Mouse (Mus musculus): ENCODE measurements around the gene Myadml2.
"Not testable (repeated sequence)": the region's sequence is repeated elsewhere in the genome, so short reads cannot be mapped to it uniquely, and the experiment has no call there.

Gene Myadml2

GRCm38 (mm10) chr11:120648001-120648476 is at the start of gene Myadml2:
Myadml2 (minus strand) TSS chr11:120648158.
- no peak for DNase-seq (ENCODE audit: extremely low read depth, low read depth)

GRCm38 (mm10) chr11:120697741-120698140 is 49.8 kb upstream of the Myadml2 start:
- no peak for DNase-seq (ENCODE audit: extremely low read depth, low read depth)

GRCm38 (mm10) chr11:120696568-120696967 is 48.6 kb upstream of the Myadml2 start:
- no peak for DNase-seq (ENCODE audit: extremely low read depth, low read depth)

- DNase-seq (ENCODE audit: extremely low read depth, low read depth): no peak
Measured at GRCm38 (mm10) chr11:120695641-120696040, 47.7 kb upstream of the Myadml2 start.

- DNase-seq (ENCODE audit: extremely low read depth, low read depth): no peak
Measured at GRCm38 (mm10) chr11:120695184-120695583, 47.2 kb upstream of the Myadml2 start.

- DNase-seq (ENCODE audit: extremely low read depth, low read depth): no peak
Measured at GRCm38 (mm10) chr11:120693461-120693860, 45.5 kb upstream of the Myadml2 start.

DNA sequence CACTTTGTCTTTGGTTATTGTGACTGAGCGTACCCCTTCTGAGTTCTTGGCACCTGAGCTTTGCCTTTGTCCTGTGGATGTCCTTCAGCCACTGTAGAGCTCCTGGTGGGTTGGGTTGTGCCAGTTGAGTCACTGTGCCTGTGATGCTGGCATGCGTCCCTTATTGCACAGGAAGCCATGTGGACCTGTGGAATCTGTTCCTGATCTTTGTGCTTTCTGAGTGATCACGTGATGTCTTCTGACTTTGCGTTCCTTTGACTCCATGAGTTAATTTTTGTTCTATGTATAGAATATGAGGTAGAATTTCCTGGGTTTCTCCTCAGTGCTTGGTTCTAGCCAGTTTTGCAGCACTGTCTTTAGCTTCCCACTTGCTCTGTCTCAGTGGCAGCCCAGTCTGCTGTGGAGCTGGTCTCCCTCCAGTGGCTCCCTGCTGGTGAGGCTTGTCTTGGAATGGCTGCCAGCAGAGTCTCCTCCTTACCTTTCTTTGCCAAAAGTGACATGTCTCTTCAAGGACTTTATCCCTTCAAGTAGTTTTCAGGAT is 44.6 kb upstream of the Myadml2 start:
- no peak for DNase-seq (ENCODE audit: extremely low read depth, low read depth)

GRCm38 (mm10) chr11:120689365-120689764 is 41.4 kb upstream of the Myadml2 start:
- no peak for DNase-seq (ENCODE audit: extremely low read depth, low read depth)

- DNase-seq (ENCODE audit: extremely low read depth, low read depth): no peak
Measured at GRCm38 (mm10) chr11:120686650-120687272, 38.8 kb upstream of the Myadml2 start.

DNA sequence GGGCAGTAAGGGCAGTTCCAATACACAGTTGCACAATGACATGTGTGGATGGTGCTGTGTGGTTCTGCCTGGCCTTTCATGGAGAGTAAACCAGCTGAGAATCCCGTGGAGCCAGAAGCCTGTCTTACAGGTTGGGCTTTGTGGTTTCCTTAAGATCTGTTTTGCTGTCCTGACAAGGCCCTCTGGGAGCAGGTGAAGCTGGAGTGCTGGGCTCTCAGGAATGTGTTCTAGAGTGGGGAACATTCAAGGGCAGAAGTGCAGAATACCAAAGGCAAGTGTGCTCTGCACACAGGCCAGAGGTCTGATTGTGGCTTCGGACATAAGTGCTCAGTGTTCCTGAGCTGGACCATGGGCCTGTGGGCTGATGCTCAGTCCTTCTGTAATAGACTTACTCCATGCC is 36.7 kb upstream of the Myadml2 start:
- DNase-seq (ENCODE audit: extremely low read depth, low read depth): no peak

DNA sequence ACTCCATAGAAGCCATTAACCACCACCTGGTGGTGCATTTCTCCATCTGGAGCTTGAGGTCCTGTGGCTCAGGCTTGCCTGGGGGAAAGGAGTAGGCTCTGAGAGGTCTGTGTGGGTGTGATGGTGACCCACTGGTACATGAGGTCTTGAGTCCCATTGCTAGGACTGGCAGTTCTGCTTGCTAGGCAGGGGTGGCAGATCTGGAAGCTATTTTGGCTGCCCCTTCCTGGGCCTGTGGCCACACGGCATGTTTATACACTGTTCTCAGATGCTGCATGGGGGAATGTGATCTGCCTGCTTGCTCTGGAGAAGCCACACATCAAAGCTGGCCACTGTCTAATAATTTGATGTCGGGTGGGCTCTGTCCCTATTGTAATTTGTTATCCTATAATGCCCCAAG is 36.1 kb upstream of the Myadml2 start:
- no peak for DNase-seq (ENCODE audit: extremely low read depth, low read depth)

DNA sequence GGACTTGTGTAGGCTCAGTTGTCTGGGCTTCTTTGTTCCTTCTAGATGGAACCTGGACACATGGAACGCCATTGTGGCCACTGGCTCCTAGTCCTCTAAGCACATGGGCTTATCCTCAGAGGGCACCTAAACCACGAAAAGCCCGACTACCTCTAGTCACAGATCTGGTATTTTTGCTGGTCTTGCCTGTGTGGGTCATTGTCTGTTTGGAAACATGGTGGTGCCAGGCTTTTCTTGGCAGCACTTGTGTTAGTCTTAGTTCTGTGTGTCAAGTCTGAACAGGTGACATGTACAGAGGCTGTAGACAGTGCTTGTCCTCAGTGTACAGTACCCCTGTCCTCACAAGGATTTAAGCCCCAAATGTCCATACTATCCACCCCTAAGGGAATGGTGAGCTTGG is 35.6 kb upstream of the Myadml2 start:
- DNase-seq (ENCODE audit: extremely low read depth, low read depth): no peak

GRCm38 (mm10) chr11:120682683-120683082 is 34.7 kb upstream of the Myadml2 start:
- DNase-seq (ENCODE audit: extremely low read depth, low read depth): no peak

- DNase-seq (ENCODE audit: extremely low read depth, low read depth): no peak
Measured at GRCm38 (mm10) chr11:120679909-120680308, 32.0 kb upstream of the Myadml2 start.

DNA sequence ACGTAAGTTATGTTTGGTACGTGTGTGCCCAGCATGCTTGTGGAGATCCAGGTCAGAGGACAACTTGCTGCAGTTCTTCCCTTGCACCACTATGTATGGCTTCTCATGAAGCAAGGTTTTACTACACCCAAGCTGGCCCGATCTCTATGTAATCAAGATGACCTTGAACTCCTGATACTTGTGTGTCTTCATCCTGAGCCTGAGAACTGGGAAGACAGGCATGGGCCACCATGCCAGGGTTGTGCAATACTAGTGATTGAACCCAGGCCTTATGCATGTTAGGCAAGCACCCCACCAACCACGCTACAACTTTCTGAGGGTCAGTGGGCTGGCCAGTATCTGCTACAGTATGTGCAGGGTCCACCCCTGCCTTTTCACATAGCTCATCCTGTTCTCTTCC is 29.0 kb upstream of the Myadml2 start:
- no peak for DNase-seq (ENCODE audit: extremely low read depth, low read depth)

GRCm38 (mm10) chr11:120675875-120676274 is 27.9 kb upstream of the Myadml2 start:
- DNase-seq (ENCODE audit: extremely low read depth, low read depth): not testable (repeated sequence)

DNA sequence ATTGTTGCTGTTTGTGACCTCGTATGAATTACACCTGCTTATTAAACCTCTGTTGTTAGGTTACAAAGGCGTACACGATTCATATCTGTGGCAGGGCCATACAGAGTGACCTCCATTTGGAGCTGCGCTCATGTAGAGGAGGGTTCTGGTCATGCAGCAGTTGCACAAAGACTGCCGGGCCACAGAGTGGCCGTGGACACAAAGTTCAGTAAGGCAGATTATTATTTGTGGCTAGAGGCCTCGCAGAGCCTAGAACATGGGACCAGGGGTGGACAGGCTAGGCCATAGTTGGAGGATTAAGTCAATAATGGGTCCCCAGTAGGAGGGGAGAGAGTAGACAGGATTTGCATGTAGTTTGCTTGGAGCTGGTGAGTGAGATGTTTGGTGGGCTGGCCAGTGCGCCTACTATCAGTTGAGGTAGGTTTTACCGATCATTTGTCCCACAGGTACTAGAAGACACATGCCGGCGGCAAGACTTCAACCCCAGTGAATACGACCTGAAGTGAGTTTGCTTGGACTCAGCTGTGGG is 25.7 kb upstream of the Myadml2 start:
- no peak for DNase-seq (ENCODE audit: extremely low read depth, low read depth)

DNA sequence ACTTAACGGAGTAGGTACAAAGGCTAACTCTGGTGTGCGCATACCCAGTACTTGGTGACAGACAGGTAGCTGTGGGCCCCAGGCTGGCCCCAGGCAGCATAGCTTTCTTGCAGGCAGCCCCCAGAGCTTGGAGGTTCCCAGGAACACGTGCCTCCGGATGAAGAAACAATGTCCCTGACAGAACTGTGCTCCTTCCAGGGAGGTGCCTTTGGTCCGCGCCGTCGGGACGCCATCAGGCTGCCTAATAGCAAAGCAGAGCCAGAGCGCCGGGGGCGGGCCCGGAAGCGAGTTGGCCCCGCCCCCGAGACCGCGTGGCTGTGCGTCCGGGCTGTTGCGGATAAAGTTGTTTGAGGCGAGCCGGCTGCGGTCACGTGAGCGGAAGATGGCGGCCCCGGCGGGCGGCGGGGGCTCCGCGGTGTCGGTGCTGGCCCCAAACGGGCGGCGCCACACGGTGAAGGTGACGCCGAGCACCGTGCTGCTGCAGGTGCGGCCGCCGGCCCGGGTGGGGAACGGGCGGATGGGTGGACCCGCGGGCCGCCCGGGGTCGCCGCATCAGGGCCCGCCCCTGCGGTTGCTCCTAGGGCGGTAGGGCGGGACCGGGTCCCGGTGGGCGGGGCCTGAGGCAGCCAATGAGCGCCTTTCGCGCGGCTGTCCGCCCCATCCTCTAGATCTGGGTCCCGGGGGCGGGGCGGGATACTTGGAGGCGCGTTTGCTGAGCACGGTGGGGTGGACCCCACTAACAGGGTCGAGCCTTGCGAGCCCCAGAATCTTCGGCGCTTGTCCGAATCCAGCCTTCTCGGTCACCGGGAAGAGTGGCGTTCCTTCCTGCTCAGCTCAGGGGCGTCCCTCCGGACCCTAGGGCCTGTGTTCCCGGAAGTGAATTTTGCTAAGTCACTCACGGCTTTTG is 25.0 kb upstream of the Myadml2 start, which contains the start of gene Aspscr1:
Gene Aspscr1, plus strand, starts transcription at position 287 of the 907 bp plus-strand sequence.
- DNase-seq (ENCODE audit: extremely low read depth, low read depth): peak; percentile 81

DNA sequence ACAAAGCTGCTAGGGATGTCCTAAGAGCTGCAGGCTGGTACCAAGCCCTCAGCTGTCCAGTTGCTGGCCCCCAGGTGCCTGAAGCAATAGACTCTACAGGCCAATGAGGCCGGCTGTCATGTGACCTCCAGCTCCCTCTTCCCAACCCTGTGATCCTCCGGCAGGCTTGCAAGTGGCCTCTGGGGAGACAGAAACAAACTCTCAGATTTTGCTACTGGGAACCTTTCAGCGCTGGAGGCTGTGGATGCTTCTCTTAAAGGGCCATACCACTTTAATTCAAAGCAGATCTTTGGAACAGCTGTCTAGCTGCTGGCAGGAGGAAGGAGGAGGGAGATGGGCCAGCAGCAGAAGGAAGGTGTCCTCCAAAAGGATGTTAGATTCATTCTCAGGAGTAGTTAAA is 18.7 kb upstream of the Myadml2 start:
- no peak for DNase-seq (ENCODE audit: extremely low read depth, low read depth)

DNA sequence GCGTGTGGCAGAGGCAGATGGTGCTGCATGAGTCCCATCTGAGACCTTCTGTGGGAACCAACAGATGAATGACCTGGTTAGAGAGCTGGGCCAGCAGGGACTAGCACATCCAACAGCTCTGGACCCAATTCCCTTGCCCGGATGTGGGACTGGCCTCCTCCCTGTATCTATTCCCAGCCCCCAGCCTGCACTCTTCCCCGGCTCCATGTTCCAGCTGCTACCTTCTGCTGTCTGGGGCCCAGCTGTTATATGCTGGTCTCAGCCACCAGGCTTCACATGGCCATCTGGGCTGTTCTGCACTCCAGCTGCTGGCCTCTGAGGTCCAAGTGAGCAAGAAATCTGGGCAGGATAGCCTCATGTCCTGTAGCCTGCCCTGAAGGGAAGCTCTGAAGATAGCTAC is 17.4 kb upstream of the Myadml2 start:
- DNase-seq (ENCODE audit: extremely low read depth, low read depth): no peak

DNA sequence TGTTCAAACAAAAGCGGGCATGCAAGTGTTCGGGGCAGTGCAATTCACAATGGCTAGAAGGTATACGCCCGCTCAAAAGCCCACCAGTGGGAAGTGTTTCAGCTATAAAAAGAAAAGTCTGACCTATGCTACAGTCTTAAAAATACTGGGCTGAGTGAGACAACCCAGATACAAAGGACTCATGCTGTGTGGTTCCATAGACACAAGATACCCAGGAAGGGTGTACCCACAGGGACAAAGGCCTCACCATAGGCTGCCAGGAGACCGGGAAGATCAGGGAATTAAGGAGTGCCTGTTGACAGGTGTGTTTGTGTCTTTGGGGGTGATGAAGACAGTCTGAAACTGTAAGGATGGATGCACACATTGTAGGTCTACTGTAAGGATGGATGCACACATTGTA is 15.8 kb upstream of the Myadml2 start:
- no peak for DNase-seq (ENCODE audit: extremely low read depth, low read depth)

GRCm38 (mm10) chr11:120662759-120663158 is 14.8 kb upstream of the Myadml2 start:
- no peak for DNase-seq (ENCODE audit: extremely low read depth, low read depth)

Data from MEL-GATA-1-ER (cell line).